Mouse (Mus musculus) lung, adult 18-20 months (tissue): ENCODE measurements around the gene Trabd2b.
A peak's percentile ranks its signal among the peaks of the same experiment; 100 is the strongest.

Source experiments
- DNase-seq, 2 experiments: peaks; one replicate each; pipeline ENCODE4 v3.0.0; 2022; ENCODE audit warnings: mixed read lengths in 2 of 2

Trabd2b gene

GRCm38 (mm10) chr4:114406355-114407101 is at the start of gene Trabd2b:
TSS of gene Trabd2b (plus strand) at chr4:114406724.
- DNase-seq = no peak

DNA sequence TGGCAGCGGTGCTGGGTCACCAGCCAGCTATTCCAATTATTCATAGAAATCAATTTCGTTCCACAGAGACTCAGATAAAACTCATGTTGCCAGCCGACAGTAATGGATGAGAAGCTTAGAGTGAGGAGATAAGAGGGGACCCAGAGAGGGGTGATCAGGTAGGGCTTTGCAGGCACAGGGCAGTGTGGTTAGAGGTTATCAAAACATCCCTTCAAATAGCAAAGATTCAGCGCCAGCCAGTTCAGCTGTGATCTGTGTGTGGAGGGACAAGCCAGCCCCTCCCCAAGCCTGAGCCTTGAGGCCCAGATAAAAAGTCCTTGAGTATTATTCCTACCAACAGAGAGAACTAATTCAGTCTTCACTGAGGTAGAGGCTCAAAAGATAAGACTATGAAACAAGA is 49.1 kb upstream of the Trabd2b start:
- DNase-seq = no peak

- DNase-seq = no peak
These were observed 47.6 kb upstream of the Trabd2b start for GRCm38 (mm10) chr4:114358874-114359273.

GRCm38 (mm10) chr4:114359818-114360217 is 46.7 kb upstream of the Trabd2b start:
- DNase-seq = no peak

GRCm38 (mm10) chr4:114361336-114361735 is 45.2 kb upstream of the Trabd2b start:
- no peak for DNase-seq

DNA sequence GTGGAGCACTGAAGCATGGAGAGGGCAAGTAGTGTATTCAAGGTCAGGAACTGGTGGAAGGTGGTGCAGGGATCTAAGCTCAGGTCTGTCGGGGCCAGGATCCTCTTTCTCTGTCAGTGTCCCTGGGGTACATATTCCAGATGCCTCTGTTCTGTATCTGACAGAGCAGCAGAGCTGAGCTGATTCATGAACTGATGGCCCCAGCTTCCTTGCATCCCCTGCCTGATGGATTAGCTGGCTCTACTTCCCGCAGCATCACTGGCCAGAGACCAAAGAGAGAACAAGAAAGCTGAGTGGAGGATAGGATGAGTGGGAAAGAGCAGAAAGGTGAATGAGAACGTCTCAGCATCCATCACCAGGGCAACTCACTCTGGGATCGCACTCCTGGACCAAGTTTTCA is 41.5 kb upstream of the Trabd2b start:
- DNase-seq = no peak

DNA sequence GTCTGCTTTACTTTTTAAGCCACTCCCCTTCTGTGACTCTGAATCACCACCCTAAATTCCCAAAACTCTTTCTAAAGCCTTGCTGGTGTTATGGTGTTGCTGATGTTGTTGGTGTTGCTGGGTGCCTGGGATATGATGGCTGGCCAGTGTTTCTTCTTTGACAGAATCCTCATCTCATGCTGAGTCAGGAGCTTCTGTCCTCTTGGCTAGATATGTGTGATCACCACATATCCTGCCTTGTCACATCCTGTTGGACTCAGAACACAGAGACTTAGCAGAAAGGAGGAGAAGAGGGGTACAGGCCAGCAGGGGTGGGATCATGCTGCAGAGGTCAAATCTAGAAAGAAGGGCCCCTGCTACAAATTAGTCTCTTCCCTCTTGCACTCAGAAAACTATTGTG is 40.9 kb upstream of the Trabd2b start:
- no peak for DNase-seq

DNA sequence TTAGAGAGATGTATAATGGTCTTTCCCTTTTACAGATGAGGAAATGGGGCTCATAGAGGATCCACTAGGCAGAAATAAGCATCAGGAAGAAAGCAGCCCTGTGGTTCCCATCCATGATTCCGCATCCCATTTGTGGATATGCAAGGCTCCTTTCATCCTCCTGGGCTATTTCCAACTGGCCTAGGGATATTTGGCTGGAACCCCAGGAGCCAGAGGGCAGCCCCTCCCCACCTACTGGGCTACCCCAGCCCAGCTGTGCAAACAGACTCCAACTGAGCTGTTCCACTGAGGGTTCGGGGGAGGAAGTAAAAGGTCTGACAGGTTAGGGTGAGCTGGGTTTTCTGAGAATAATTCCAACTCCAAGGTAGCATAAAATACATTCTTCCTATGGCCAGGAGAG is 39.5 kb upstream of the Trabd2b start:
- DNase-seq = no peak

GRCm38 (mm10) chr4:114367840-114368239 is 38.7 kb upstream of the Trabd2b start:
- DNase-seq = no peak

- no peak for DNase-seq
These were observed 36.9 kb upstream of the Trabd2b start for GRCm38 (mm10) chr4:114369591-114369990.

GRCm38 (mm10) chr4:114370935-114371715 is 35.4 kb upstream of the Trabd2b start:
- DNase-seq = no peak

GRCm38 (mm10) chr4:114372699-114373098 is 33.8 kb upstream of the Trabd2b start:
- DNase-seq = no peak

GRCm38 (mm10) chr4:114374330-114374729 is 32.2 kb upstream of the Trabd2b start:
- no peak for DNase-seq

DNA sequence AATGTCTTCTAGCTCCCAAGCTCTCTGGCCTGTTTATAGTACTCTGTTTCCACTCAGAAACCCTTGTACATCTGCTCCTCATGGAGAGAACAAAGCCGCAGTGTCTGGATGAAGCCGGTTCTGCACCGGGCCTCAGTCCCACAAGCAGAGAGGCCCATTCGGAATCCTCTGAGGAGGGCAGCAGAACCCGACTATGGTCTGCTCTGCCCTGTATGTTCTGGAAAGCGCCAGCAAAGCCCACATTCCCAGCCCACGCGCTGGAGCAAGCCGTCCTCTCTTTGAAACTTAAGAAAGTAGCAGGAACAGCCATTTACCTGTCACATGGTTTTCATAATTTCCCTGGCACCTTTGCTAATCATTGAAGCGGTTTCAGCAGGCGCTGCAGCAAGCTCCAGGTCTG is 29.0 kb upstream of the Trabd2b start:
- DNase-seq = no peak

DNA sequence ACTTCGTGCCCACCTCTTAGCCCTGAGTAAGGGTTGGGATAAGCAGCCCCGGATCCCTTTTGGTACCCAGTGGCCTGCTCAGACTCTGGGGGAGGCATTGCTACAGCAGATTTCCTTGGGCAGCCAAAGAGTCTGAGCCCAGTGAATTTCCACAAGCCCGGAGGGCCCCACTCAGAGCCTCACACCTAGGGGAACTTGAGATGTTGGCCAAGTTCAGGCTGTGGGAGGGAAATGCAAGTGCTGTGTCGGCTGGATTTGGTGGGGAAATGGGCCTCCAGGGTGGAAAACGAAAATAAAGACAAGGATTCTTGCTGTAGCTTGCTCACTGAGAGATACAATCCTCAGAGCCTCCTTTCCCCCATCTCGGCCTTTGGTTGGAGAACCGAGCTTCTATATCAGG is 28.0 kb upstream of the Trabd2b start:
- DNase-seq = no peak

DNA sequence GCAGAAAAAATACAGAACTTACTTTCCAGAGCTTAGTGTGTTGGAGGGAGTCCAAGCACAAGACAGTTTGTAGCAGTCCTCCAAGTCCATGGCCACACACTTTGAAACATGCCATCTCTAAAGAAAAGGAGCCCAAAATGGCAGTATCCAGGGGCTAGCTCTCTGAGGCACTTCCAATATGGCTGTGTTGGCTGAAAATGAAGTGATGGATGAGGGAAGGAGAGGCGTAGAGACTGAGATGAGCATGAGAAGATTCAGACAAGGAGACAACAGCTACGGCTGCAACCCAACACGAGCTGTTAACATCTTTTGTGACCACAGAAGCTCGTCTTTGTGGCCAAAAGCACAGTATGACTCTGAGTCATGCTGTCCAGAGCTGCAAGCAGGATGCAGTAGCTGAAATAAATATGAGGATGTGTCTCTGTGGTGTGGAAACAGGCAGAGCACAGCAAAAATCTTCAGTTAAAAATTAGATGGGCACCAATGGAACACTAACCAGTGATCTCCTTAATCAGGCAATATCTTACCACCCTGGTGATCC is 27.0 kb upstream of the Trabd2b start:
- DNase-seq = no peak

DNA sequence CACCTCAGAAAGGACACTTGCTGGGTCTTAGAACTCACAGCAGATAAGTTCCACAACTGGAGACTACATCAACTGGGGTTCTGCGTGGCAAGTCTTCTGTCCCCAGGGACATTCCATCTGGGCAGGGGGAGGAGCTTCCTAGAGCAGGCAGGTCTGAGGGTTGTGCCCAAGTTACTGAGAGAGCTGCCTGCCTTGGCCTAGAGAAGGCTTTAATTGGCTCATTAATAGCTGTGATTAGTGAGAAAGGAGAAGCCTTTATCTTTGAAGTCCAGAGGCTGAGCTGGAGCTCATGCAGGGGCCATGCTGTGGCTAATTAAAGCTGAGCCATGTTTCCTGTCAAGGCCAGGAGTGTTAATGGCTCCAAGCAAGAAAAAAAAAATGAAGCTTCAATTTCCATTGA is 23.9 kb upstream of the Trabd2b start:
- no peak for DNase-seq

- DNase-seq = no peak
These were observed 21.3 kb upstream of the Trabd2b start for GRCm38 (mm10) chr4:114385236-114385635.

GRCm38 (mm10) chr4:114386395-114386811 is 20.1 kb upstream of the Trabd2b start:
- peak; percentile 36 to 49 for DNase-seq

GRCm38 (mm10) chr4:114387527-114388135 is 18.9 kb upstream of the Trabd2b start:
- peak; percentile 22 to 26 for DNase-seq

- DNase-seq = no peak
These were observed 18.2 kb upstream of the Trabd2b start for GRCm38 (mm10) chr4:114388306-114388705.

DNA sequence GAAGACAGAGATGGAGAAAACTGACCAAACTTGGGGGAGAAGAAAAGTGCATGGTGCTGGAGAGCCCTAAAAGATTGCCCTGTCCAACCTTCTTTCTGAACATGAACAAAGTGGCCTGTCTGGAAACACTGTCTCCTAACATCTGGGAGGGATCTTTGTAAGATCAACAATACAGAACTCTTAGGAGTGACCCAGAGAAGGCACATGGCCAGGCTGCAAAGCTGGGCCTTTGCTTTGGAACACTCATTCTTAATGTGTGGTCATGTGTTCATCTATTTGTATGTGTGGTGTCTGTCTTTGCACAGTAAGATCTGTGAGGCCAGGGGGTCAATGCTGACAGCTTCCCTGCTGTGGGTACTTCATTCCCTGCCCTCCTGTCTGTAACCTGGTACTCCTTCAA is 16.9 kb upstream of the Trabd2b start:
- DNase-seq = peak in 1 of 2 experiments; percentile 10

DNA sequence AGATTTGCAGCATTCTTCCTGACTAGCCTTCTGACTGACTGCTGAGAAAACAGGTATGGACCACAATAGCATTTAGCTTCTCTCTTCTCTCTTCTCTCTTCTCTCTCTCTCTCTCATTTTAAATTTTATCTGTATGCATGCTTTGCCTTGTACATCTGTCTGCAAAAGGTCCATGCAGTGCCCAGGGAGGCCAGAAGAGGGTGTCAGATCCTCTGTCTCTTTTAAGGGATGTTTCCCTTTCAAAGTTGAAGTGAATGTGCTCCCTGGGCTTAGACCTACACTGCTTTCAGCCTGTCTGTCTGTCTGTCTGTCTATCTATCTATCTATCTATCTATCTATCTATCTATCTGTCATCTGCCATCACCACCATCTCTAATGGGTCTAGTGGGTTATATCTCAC is 8.9 kb upstream of the Trabd2b start:
- DNase-seq = no peak

DNA sequence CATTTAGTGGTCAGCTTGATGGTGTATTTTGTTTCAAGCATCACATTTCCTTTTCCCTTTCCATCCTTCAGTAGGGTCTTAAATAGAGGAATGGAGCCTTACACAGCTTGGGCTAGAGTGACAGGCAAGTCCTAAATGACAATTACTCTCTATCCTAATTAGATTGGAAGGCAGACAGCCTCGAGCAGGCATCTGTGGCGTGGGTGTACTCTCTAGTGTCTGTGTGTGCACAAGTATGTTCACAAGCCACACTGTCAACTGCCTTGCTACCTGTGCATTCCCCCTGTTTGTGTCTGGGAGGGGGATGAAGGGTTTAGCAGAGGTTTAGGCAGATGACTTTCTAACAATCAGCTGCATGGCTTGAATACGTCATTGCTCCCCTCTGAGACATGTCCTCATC is 6.7 kb upstream of the Trabd2b start:
- no peak for DNase-seq
